Mouse (Mus musculus) myocyte (in vitro differentiated cells): ENCODE measurements at regions not wholly inside any gene's neighbourhood (a gene's known extent, or its start where the extent isn't known, plus 50 kb on each side); places are given as distances from the start of the nearest gene placed in this dataset.

ENCODE experiments used
- CEBPB ChIP-seq: IDR thresholded peaks from 2 replicates; pipeline ENCODE4 v1.6.1; 2011; ENCODE audit warnings: mild to moderate bottlenecking, moderate library complexity; ENCODE audit not compliant: poor library complexity, insufficient read depth, severe bottlenecking
- MYOD1 ChIP-seq, 3 experiments: IDR thresholded peaks; one replicate each; pipeline ENCODE4 v1.6.1; 2011; ENCODE audit warnings: control low read depth in 2 of 3, low read depth in 2 of 3, mild to moderate bottlenecking in 2 of 3, moderate library complexity in 1 of 3; ENCODE audit not compliant: insufficient read length in 2 of 3, control insufficient read depth in 1 of 3
- POLR2A ChIP-seq: IDR thresholded peaks from one replicate; pipeline ENCODE4 v1.6.1; 2011; ENCODE audit warnings: low read depth, mild to moderate bottlenecking, control low read depth, moderate library complexity; ENCODE audit not compliant: insufficient read length
- POLR2AphosphoS2 ChIP-seq: IDR thresholded peaks from one replicate; pipeline ENCODE4 v1.6.1; 2011; ENCODE audit warnings: low read depth, control low read depth; ENCODE audit not compliant: insufficient read length
- SRF ChIP-seq: IDR thresholded peaks from one replicate; pipeline ENCODE4 v1.6.1; 2011; ENCODE audit warnings: low read depth; ENCODE audit not compliant: control insufficient read depth, insufficient read length
- USF1 ChIP-seq: IDR thresholded peaks from one replicate; pipeline ENCODE4 v1.6.1; 2011; ENCODE audit warnings: low read depth, mild to moderate bottlenecking, control low read depth, moderate library complexity

DNA sequence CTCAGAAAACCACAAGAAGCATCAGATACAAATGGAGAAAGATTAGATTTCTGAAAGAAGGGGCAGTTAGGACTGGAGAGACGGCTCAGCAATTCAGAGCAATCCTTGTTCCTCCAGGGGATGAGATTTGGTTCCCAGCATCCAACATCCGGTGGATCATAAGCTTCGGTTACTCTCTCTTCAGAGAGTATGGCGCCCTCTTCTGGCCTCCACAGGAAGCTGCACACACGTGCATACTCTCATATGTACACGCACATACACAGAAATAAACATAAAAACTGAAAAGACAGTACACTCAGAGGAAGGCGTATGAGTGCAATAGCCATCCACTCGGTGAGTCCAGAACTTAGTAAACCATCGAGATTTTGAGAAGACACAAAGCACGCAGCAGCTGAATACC, 91.6 kb upstream of the Mapk10 start:
- no peak for TF ChIP-seq POLR2A
- no peak for TF ChIP-seq POLR2AphosphoS2
- no peak for TF ChIP-seq USF1
- no peak for TF ChIP-seq MYOD1 (IDR thresholded peaks at IDR 0.05; ENCODE audit: control insufficient read depth in 1 of 3, insufficient read length in 2 of 3, low read depth in 2 of 3)
- TF ChIP-seq SRF: no peak
- TF ChIP-seq CEBPB: no peak
